Mouse (Mus musculus): ENCODE measurements around the gene Kif13a. TPM values are rescaled to one million over a fixed set of nuclear protein-coding genes. Genes with fewer than 3 reads are reported as not detected.
A peak's percentile ranks its signal among the peaks of the same experiment; 100 is the strongest.

The Kif13a gene
- total RNA-seq, 2 experiments from 2014 or later, result 73.1 to 81.3 TPM

GRCm38 (mm10) chr13:46798156-46798555 lies 131.5 kb downstream of the Kif13a start:
- intact Hi-C loops (cut with DNase I), result no loop called here
- DNase-seq, result no peak

- DNase-seq, result no peak
- intact Hi-C loops (cut with DNase I), result no loop called here
Measured at GRCm38 (mm10) chr13:46796381-46796780, 133.3 kb downstream of the Kif13a start.

- DNase-seq, result no peak
- intact Hi-C loops (cut with DNase I), result no loop called here
Measured at GRCm38 (mm10) chr13:46793824-46794223, 135.8 kb downstream of the Kif13a start.

- DNase-seq, result no peak
- intact Hi-C loops (cut with DNase I), result no loop called here
Measured at GRCm38 (mm10) chr13:46788452-46788851, 141.2 kb downstream of the Kif13a start.

- intact Hi-C loops (cut with DNase I), result no loop called here
- no peak for DNase-seq
Measured at GRCm38 (mm10) chr13:46786836-46787235, 142.8 kb downstream of the Kif13a start.

- no peak for DNase-seq
- intact Hi-C loops (cut with DNase I), result no loop called here
Measured at GRCm38 (mm10) chr13:46786064-46786561, 143.6 kb downstream of the Kif13a start.

- DNase-seq, result no peak
- intact Hi-C loops (cut with DNase I), result no loop called here
Measured at GRCm38 (mm10) chr13:46780379-46780778, 149.3 kb downstream of the Kif13a start.

GRCm38 (mm10) chr13:46779831-46780230 lies 149.8 kb downstream of the Kif13a start:
- intact Hi-C loops (cut with DNase I), result loop anchor here (5.0 kb wide), 1 partner anchor 38 kb away; no protein-coding TSS in a partner anchor
- no peak for DNase-seq

GRCm38 (mm10) chr13:46777461-46777860 lies 152.2 kb downstream of the Kif13a start:
- DNase-seq, result no peak
- intact Hi-C loops (cut with DNase I), result loop anchor here (5.0 kb wide), 1 partner anchor 35 kb away; no protein-coding TSS in a partner anchor

GRCm38 (mm10) chr13:46776636-46777305 lies 152.9 kb downstream of the Kif13a start:
- intact Hi-C loops (cut with DNase I), result loop anchor here (5.0 kb wide), 1 partner anchor 34 kb away; no protein-coding TSS in a partner anchor
- DNase-seq, result peak; percentile 45 to 68

GRCm38 (mm10) chr13:46774998-46775397 lies 154.7 kb downstream of the Kif13a start:
- intact Hi-C loops (cut with DNase I), result loop anchor here (5.0 kb wide), 1 partner anchor 33 kb away; no protein-coding TSS in a partner anchor
- no peak for DNase-seq

GRCm38 (mm10) chr13:46772581-46772980 lies 157.1 kb downstream of the Kif13a start:
- no peak for DNase-seq
- intact Hi-C loops (cut with DNase I), result no loop called here

GRCm38 (mm10) chr13:46765361-46765760 lies 164.3 kb downstream of the Kif13a start:
- no peak for DNase-seq
- intact Hi-C loops (cut with DNase I), result no loop called here

GRCm38 (mm10) chr13:46763210-46763609 lies 166.5 kb downstream of the Kif13a start:
- DNase-seq, result no peak
- intact Hi-C loops (cut with DNase I), result no loop called here

GRCm38 (mm10) chr13:46760921-46761320 lies 168.7 kb downstream of the Kif13a start:
- no peak for DNase-seq
- intact Hi-C loops (cut with DNase I), result no loop called here

GRCm38 (mm10) chr13:46759281-46759809 lies 170.3 kb downstream of the Kif13a start:
- intact Hi-C loops (cut with DNase I), result no loop called here
- DNase-seq, result no peak

GRCm38 (mm10) chr13:46758627-46759026 lies 171.0 kb downstream of the Kif13a start:
- no peak for DNase-seq
- intact Hi-C loops (cut with DNase I), result no loop called here

- no peak for DNase-seq
- intact Hi-C loops (cut with DNase I), result no loop called here
Measured at GRCm38 (mm10) chr13:46757946-46758345, 171.7 kb downstream of the Kif13a start.

- intact Hi-C loops (cut with DNase I), result no loop called here
- no peak for DNase-seq
Measured at GRCm38 (mm10) chr13:46753294-46753693, 176.4 kb downstream of the Kif13a start.

GRCm38 (mm10) chr13:46752566-46753229 lies 177.0 kb downstream of the Kif13a start:
- intact Hi-C loops (cut with DNase I), result no loop called here
- no peak for DNase-seq

GRCm38 (mm10) chr13:46748138-46748873 lies 181.4 kb downstream of the Kif13a start:
- DNase-seq, result no peak
- intact Hi-C loops (cut with DNase I), result no loop called here

All from gastrocnemius, postnatal 36 days (tissue).